Mouse (Mus musculus): ENCODE measurements at regions not wholly inside any gene's neighbourhood (a gene's known extent, or its start where the extent isn't known, plus 50 kb on each side); places are given as distances from the start of the nearest gene placed in this dataset.

DNA sequence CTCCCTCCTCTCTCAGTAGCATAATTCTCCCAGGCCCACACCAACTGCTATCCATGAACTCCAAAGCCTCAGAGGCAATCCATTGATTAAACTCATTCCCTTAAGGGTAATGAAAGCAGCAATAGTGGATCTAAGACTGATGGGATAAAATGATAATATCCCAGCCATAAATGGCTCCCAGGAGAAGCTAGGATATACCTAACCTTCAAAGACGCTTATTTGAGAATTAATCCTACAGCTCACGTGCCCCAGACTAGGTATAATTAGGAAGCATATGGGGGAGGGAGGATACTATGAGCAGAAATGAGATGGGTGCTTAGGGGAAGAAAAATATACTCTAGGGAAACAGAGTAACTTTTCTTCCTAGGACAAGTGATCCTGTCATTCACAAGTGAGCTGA is 52.8 kb upstream of the Rnf32 start:
- DNase-seq, result no peak

DNA sequence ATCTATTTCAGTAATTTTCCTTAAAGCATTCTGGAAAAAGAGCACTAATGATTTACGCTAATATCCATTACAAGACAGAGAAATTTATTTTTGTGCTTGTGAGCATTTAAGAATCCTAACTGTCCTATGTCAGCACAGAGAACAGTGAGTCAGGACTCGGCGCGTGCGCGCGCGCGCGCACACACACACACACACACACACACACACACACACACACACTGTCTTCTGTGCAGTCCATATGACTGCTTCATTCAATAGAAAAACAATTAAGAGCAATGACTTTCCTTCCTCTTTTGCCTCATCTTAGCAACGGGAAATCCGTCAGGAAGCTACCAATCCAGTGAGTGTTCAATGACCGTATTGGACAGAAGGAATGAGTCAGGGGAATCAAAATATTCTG is 53.3 kb upstream of the Rnf32 start:
- DNase-seq, result no peak

DNA sequence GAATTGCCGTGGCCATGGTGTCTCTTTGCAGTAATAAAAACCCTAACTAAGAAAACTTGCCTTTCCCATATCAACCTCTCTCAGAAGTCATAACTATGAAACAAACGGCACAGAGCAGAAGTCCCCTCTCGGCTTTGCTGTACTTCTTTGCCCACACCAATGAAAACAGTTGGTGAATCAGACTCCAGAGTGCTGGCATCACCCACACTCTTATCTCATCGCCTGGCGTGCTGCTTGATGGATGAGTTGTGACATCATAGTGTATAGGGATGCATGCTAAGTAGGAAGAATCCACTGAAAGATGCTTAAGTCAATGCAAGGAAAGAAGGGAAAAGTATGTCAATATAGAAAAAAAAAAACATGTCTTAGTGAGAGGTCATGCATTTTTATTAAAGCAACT is 58.3 kb upstream of the Rnf32 start:
- DNase-seq, result no peak

DNA sequence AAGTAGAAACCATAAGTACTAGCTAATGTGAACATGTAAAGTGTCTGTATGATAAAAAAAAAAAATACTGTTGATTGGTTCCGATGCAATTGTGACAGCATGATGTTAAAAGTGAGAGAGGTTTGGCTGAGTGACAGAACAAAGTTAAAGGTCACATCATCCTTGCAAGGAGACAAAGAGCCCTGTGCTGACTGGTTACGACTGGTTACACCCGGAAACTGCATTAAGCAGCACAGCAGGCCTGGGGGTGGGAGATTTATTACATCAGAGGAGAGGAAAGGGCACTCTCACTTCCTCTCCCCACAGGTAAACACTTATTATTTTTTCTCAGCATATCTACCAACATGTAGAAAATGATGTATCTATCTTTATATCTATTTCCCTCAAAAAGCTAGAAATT is 63.5 kb upstream of the Rnf32 start:
- no peak for DNase-seq

DNA sequence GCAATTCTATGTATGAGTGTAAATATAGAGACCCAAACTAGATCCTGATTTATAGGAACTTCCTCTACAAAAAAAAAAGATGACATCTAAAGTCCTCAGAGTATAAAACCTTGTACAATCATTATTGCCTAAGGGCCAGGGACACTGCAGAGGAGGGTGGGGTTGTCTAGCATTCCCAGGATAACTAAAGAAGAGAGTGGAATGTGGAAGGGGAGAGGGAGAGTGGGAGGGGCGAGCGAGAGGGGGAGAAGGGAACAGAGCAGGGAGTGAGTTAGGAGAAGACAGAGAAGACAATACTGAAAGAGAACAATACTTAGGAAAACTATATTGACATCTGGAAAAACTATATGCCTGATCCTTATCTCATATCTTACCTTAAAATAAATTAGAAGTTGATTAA is 64.0 kb upstream of the Rnf32 start:
- no peak for DNase-seq

DNA sequence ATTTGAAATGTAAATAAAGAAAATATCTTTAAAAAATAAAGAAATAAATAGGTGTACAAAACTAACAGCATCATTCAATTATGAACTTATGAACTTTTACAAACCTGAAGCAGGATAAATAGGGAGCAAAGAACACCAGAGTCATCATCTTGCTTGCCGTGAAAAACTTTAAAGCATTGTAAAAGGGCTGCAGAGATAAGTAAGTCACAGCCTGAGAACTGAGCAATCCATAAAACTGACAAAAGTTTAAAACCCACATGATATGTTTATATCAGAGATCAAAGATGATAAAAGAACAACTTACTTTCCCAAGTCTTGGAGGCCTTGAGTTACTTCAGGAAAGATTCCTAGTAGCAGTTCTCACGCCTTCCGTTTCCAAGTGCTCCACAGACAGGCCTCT is 66.1 kb upstream of the Rnf32 start:
- no peak for DNase-seq

DNA sequence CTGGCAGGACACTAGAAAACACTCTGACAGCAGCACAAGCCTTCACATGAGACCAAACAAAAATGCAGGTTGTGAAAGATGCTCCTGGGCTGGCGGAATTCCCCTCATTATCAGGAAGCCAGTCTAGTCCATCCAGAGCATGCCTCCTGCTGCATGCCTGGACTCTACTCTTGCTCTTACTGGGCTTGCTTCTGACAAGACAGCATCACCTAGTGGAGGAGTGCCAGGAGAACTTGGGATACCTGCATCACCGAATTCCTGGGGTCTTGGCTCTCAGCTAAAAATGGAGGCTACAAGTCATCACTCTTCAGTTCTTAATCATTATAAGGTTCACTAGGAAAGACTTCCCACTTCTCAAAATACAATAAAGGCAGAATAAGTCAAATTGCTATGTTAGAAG is 78.8 kb upstream of the Rnf32 start:
- DNase-seq, result no peak

DNA sequence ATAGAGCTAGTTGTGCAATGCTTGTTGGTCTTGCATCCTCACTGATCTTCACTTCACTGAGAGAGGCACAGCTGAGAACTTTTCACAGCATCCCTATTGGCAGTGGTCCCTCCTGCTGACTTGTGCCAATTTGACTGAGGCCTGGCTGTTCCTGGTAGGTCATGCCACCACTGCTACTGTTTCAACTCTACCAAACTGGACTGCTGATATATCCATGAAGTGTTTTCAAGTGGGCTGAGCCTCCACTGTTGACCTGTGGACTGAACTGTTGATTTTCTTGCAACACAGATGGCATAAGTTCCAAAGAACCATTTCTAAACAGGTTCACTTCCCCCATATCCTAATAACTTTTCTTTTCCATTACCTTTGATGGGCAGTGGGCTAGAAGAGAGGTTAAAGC is 83.3 kb upstream of the Rnf32 start:
- DNase-seq, result no peak

DNA sequence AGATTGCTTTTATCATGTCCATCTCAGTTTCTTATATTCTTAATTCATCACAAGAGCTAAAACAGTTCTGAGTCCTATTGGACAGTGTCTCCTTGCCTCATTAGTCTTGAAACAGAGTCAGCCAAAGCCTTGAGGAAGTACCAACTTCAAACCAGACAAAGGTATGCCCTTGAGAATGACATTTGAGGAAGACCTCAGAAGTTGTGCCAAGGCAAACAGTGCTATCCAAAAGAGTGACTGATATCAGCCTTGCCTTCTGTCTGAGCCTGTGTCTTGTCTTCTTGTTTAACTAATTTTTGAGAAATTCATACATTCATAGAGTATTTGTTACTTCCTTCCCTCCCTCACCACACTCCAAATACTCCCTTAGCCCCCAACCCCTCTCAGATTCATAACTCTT is 88.5 kb upstream of the Rnf32 start:
- DNase-seq, result no peak

DNA sequence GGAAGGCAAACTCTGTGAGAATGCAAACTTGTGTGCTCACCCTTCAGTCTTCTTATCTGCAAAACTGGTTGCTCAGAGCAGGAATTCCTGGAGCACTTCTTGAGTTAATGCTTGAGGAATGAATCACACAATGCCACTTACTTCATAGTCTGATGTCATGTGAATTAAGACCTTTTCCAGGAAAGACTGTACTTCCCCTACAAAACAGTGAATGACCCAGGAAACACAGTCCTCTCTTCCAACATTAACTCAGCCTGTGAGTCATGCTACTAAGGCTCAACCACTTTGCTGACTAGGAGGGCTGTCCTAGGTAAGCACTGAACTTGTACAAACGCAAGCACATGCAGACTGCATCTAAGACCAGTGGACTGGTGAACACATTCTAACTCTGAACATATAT is 112.5 kb upstream of the Rnf32 start:
- peak in 1 of 2 experiments; percentile 4 for DNase-seq

DNA sequence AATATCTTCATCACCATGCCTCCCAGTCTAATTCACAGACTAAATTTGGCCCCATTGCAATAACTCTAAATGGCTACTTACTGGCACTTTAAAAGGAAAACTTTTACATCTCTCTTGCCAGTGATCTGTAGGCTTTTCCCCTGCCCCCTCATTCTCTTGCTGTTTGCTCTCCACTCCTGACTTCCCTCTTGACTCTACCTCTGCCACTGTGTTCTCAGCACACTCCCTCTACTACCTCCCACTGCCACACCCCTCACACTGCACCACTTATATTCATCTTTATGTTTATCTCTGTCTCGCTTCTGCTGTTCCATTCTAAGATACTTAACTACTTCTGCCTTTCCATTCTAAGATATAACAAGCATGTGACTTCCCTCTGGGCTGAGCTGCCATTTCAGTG is 141.4 kb upstream of the Rnf32 start:
- DNase-seq, result no peak

DNA sequence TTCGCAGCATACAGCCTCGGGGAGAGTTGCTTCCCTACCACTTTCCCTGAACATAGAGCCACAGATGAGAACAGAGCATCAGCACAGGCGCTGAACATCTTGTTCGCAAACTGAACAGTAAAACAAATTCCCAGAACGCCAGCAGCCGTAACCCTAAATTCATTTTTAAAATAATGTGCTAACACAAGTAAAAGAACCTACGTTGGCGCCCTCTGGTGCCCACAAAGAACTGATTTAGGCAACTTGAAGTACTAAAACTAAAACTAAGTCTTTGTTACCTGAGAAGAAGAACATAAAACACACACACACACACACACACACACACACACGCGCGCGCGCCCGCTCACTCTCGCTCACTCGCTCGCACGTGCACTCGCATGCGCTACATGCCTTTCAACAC is 159.2 kb upstream of the Rnf32 start:
- peak in 1 of 2 experiments; percentile 26 for DNase-seq

DNA sequence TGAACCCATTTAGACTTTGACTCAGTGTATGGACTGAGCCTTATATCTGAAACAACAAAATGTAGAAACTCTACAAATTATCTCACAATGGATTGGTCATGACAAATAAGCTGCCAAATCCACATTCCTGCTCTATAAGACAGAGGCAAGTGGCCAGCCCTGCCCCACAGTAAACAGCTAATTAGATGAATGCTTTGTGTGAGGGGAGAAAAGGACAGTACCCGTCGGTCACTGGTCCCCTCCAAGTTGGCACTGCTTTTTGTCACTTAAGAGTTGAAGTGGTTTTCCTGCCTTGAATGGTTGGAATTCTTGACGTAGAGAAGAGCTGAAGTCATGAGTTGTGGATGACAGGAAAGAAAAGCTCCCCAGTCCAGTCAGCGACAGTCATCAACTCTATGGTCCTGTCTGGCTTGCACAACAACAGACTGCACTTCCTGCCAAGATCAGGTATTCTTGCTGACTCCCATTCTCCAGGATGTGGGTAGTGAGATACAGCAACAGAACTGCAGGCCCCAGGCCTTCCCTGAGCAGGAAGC is 162.3 kb upstream of the Rnf32 start:
- DNase-seq, result peak in 1 of 2 experiments; percentile 24

DNA sequence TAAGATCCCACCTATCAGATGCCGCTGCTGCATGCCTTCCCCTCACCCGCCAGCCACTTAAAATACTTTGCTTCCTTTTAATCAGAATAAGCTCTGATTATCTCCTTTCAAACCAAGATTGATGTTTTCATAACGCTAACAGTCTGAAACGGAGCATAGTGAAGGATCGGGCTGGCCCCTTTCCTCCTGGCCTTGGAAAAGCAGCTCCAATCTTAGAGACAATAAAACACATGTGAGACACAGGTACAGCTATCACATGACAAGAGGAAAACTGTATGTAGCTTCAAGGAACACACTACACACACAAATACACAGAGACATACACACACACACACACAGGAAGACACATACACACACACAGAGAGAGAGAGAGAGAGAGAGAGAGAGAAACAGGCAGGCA is 165.3 kb upstream of the Rnf32 start:
- DNase-seq, result no peak

DNA sequence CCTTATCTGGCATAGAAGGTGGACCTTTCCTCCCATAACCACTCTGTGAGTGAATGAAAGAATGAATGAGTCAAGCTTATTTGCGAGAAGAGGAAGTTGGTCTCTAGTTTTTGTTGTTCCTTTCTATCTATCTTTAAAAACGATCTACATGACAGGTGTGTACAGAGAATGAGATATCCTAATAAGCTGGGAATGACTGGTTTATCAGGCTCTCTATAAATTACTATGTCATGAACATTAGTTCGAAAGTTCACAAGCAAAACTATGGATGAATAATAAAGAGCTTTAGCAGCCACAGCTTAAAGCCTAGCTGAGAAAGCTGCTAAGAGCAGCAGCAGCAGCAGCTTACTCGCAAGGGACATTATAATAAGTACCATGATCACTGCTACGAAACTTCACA is 165.8 kb upstream of the Rnf32 start:
- DNase-seq, result peak in 1 of 2 experiments; percentile 0

DNA sequence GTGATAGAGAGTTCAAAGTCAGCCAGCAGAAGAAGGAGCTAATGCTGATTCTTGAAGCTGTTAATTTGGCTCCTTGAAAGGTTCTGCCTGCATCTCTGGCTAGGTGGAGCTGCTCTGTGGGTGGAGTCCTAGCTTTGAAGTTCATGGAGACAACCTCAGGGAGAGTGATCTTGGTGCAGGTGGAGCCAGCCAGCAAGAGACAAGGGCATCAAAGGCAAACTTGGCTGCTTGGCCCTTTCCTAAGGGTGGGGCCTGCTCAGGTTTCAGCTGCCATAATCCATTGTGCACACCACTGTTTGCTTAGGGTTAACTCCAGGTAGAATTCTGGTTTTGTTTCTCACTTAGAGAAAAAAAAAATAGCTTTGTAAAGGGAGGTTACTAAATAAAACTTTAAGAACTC is 170.7 kb upstream of the Rnf32 start:
- DNase-seq, result peak in 1 of 2 experiments; percentile 2

DNA sequence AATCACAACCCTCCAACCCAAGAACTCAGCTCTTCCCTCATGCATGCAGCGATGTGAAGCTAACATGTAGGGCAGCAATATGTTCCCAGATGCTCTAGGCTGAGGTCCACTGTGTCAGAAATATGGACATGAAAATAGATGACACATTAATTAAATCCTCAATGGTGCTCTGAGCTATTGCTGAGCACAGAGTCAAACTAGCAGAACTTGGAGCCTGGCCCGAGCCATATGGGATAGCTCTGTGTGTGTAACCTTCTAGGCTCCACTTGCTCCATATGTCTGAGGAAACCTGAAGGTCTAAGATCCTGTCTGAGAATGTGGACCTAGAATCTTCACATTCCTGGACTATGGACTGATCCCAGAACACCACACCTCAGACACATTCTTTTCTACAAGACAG is 203.0 kb upstream of the Rnf32 start:
- DNase-seq, result no peak

DNA sequence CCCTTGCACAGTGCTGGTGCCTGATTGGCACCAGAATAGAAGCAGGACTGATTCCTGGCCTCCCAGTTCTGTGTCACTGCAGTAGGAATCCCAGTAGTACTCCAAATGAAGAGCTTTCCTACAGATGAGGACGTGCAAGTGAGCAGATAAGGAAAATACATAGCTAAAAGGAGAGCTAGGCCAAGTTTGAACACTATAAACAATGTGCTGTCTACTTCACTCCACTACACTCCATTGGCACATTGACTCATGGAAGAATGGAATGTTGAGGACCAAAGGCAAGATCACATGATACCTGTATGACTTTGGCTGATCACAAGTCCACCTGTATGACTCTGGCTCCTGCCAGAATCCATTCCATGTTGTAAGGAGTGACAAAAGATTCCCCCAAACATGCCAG is 215.9 kb upstream of the Rnf32 start:
- no peak for DNase-seq

DNA sequence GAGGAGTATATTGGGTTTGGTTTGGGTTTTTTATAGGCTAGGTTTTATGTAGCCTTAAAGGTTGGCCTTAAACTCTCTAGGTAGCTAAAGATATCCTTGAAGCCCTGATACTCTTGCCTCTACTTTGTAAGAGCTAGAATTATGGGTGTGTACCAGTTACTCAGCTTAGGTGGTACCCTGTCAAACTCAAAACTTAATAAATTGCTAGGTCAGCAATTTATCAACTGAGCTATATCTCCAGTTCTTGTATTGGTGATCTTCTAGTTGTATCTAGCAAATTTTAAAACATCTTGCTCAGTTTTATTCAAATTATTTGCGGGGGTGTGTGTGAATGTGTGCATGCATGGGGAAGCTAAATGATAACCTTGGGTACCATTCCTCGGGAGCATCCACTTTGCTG is 225.4 kb upstream of the Rnf32 start:
- no peak for DNase-seq

DNA sequence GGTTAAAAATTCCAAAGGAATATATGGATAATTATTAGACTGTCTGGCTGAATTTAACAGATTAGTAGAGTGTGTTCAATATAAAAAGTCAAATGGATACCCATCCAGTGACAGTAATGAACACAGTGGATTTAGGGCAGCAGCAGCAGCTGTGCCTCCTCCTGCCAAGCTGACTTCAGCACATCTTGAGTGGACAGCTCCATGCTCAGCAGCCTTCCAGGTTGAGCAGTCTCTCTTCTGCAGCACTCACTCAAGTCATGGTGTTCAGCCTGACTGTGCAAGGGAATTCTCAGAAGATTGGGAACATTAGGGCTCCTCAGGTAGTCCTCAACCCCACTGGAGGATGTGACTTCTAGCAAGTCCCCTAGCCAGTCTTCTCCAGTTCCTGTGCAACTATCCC is 240.8 kb upstream of the Rnf32 start:
- peak; percentile 27 to 40 for DNase-seq

DNA sequence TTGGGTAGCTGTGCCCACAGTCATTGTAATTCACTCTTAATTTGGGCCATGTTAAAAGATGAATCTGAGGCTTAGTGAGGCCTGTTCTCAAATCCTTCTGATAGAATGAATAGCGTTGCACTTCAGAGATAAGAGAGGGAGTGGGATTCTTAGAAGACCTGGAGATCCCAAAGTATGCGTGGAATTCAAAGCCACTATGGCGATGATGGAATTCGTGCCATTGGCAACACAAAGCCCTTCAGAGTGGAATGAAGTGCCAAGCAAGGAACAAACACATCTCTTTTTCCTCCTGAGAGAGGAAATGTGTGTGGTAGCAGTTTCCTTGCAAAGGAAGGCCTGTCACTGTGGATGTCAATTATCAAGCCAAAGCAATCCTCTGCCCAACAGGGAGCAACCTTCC is 248.3 kb upstream of the Rnf32 start:
- no peak for DNase-seq

DNA sequence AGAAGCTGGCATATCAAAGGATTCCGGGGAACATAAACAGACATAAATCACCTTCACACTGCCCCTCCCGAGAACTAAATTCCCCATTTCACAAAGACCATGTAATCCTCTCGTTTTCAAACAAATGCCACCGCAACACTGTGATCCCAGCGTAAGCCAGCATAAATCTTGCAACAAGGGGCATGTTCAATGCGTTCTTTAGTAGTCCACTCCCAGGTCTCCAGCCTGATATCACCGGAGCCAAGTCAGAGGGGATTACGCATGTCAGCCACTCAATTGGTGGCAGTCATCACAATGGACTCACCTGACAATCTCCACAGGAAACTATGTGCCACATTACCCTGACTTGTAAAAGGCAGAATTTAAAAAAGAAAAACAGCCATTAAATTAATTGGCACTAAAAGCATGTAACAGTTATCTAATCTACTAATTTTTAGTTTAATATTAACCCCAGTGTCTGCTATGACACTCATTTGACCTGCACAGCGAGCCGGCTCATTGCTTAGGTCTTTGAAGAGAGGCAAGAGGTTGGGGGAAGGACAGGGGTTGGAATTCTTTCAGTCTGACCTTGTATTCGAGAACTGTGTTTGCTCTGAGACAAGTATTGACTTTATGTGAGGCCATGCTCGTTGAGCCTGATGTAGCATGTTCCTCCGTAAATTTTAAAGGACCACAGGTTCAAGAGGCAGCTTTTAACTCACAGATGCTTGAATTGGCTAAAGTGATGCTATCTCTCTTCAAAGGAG is 252.0 kb upstream of the Rnf32 start:
- DNase-seq, result no peak

DNA sequence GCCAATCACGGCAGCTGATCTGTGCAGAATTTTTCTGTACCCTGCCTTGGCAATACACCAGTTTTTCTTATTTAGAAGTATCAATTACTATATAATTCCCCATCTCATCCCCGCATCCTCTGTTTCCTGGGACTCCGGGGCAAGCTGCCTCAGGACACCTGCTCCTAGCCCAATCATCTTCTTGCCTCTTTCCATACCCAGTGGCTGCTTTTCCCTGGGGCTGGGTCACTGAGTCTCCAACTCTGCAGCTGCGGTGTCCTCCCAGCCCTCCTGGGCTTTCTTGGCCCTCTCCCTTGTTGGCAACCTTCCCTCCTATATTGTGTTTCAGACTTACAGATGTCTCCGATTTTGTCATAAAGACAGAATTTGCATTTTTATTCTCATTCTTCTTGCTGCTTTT is 254.8 kb upstream of the Rnf32 start:
- DNase-seq, result no peak

DNA sequence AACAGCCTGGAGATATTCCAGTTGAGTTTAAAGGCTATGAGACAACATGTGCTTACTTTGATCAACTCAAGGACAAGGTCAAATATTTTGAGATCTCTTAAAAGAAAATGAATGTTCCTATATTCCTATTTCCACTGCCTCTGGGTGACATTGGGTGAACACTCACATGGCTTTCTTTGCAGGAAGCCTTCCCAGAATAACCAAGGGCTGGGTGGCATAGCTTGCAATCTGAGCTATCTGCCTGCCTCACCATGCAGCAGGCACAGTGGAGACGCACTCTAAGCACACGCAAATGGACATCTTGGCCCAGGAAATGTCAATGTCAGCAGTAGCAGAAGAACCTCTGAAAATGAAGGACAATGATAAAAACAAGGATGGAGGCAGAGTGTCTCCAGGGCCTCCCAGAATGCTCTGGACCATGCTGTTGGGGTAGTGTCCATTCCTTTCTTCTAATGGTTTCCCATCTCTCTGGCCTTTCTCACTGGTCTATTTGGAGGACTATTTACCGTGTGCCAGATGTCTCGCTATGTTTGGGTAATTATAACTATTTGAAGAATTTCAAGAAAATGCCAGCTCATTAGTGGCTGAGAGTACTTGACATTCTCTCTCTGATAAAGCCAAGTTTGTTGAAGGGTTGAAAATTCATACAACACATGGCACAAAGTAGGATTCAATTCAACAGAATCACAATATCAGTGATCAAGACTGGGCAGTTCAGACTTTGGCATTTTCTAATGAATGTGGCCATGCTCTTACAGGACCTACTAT is 276.3 kb upstream of the Rnf32 start:
- no peak for DNase-seq

DNA sequence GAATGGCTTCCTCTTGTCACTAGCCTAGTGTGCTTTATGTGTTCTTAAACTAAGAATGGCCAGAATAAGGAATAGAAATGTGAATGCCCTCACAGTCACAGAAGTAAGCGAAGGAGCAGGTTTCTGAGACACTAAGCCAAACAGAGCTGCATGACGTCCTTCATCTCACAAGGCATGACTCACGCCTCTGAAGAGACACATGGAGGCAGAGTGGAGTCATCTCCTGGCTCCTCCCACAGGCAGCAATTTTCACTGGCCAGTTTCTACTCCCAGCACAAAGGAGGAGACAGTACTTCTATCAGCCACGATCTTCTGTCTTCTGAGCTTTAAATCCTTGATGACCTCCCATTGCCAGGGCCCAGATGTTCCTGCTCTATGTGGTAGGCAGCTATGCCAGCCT is 291.3 kb upstream of the Rnf32 start:
- no peak for DNase-seq

All from lung, postnatal 4 days (tissue).